Mouse (Mus musculus): ENCODE measurements around the gene Gm11939. TPM values are rescaled to one million over a fixed set of nuclear protein-coding genes. Genes with fewer than 3 reads are reported as not detected.

The Gm11939 gene
- total RNA-seq, 1 experiment from 2014 or later, result not detected

Other genes with a start within 250 kb of the Gm11939 start
- not detected in 2 replicates for gene Krt25, start 236.5 kb downstream of the Gm11939 start, total RNA-seq (2021)
- gene Krt26, start 221.5 kb downstream of the Gm11939 start, total RNA-seq (2021), result not detected in 2 replicates
- not detected in 2 replicates for gene Krt27, start 208.4 kb downstream of the Gm11939 start, total RNA-seq (2021)
- not detected in 2 replicates for gene Krt28, start 184.6 kb downstream of the Gm11939 start, total RNA-seq (2021)
- gene Krt10, start 170.1 kb downstream of the Gm11939 start, total RNA-seq (2021), result 4.3 and 7.7 TPM in 2 replicates
- not detected in 2 replicates for gene Krt12, start 137.2 kb downstream of the Gm11939 start, total RNA-seq (2021)
- gene Krt20, start 121.3 kb downstream of the Gm11939 start, total RNA-seq (2021), result 0.15 TPM in 1 of 2 replicates, not detected in the other
- gene Krt23, start 66.3 kb downstream of the Gm11939 start, total RNA-seq (2021), result not detected in 2 replicates
- not detected in 2 replicates for gene Krt39, start 38.1 kb downstream of the Gm11939 start, total RNA-seq (2021)
- not detected in 2 replicates for gene Krt40, start 16.3 kb downstream of the Gm11939 start, total RNA-seq (2021)
- not detected in 2 replicates for gene Krtap3-3, start 8.6 kb downstream of the Gm11939 start, total RNA-seq (2021)
- not detected in 2 replicates for gene Krtap3-2, start 2.6 kb downstream of the Gm11939 start, total RNA-seq (2021)
- gene Krtap3-1, start 7.2 kb upstream of the Gm11939 start, total RNA-seq (2021), result not detected in 2 replicates
- not detected in 2 replicates for gene Krtap1-5, start 21.6 kb upstream of the Gm11939 start, total RNA-seq (2021)
- gene Krtap1-4, start 24.2 kb upstream of the Gm11939 start, total RNA-seq (2021), result not detected in 2 replicates
- not detected in 2 replicates for gene Krtap1-3, start 31.9 kb upstream of the Gm11939 start, total RNA-seq (2021)
- not detected in 2 replicates for gene Krtap9-3, start 38.6 kb upstream of the Gm11939 start, total RNA-seq (2021)
- not detected in 2 replicates for gene Gm11938, start 43.8 kb upstream of the Gm11939 start, total RNA-seq (2021)
- gene Gm11937, start 50.7 kb upstream of the Gm11939 start, total RNA-seq (2021), result not detected in 2 replicates
- not detected in 2 replicates for gene Krtap2-4, start 55.4 kb upstream of the Gm11939 start, total RNA-seq (2021)
- not detected in 2 replicates for gene Gm11562, start 61.0 kb upstream of the Gm11939 start, total RNA-seq (2021)
- not detected in 2 replicates for gene Krtap4-1, start 68.8 kb upstream of the Gm11939 start, total RNA-seq (2021)
- not detected in 2 replicates for gene Krtap4-2, start 75.6 kb upstream of the Gm11939 start, total RNA-seq (2021)
- not detected in 2 replicates for gene Krtap4-7, start 84.6 kb upstream of the Gm11939 start, total RNA-seq (2021)
- gene Gm11555, start 90.8 kb upstream of the Gm11939 start, total RNA-seq (2021), result not detected in 2 replicates
- gene Gm11563, start 99.5 kb upstream of the Gm11939 start, total RNA-seq (2021), result not detected in 2 replicates
- not detected in 2 replicates for gene Krtap4-6, start 106.5 kb upstream of the Gm11939 start, total RNA-seq (2021)
- gene Gm14190, start 131.3 kb upstream of the Gm11939 start, total RNA-seq (2021), result not detected in 2 replicates
- gene Gm14180, start 174.8 kb upstream of the Gm11939 start, total RNA-seq (2021), result not detected in 2 replicates
- not detected in 2 replicates for gene Gm11595, start 213.4 kb upstream of the Gm11939 start, total RNA-seq (2021)
- not detected in 2 replicates for gene Krtap4-8, start 221.2 kb upstream of the Gm11939 start, total RNA-seq (2021)
- not detected in 2 replicates for gene Krtap4-9, start 225.7 kb upstream of the Gm11939 start, total RNA-seq (2021)
- not detected in 2 replicates for gene Gm11596, start 234.0 kb upstream of the Gm11939 start, total RNA-seq (2021)
- gene Gm11569, start 239.5 kb upstream of the Gm11939 start, total RNA-seq (2021), result not detected in 2 replicates
- not detected in 2 replicates for gene Gm11554, start 245.0 kb upstream of the Gm11939 start, total RNA-seq (2021)

Data from adrenal gland, postnatal 25 days (tissue).